Comparison of ENCODE assay signal across 8 mouse cellular contexts in the genomic region with DNA sequence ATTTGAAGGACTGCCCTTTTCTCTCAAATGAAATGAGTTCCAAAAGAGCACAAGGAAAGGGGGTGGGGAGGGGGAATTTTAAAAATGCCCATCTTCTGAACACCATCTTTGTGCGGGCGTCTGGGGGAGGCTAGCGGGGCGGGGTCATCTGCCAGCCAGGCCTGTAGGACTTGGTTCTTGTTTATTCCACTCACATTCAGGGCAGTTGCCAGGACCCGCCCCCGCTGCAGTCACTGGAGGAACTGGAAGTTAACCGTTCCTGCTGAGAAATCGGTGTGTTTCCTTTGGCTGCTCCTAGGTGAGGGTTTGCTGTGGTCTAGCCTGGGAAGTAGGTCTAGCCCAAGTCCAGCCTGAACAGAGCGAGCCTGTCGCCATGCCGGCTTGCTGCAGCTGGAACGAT. TPM values are rescaled to one million over a fixed set of nuclear protein-coding genes. Genes with fewer than 3 reads are reported as not detected.
DNase-seq lines count a peak whose midpoint lies in the region; ATAC-seq and TF ChIP-seq lines count a peak whose summit lies in the region.

TSS of gene P2rx7 (plus strand) at position 211 of the 400 bp plus-strand sequence.

- no peak within 1 kb of the TSS for H3K4me2 ChIP-seq in kidney, embryonic 16.5 days (replicated peaks; ENCODE audit: low read depth, low read length)
- peak within 1 kb of the TSS; percentile 29; the same call in 1 of the 2 replicates for H3K4me2 ChIP-seq in lung, embryonic 14.5 days

- no peak within 1 kb of the TSS for H3K4me3 ChIP-seq in kidney, embryonic 16.5 days (ENCODE audit: low read length)
- peak within 1 kb of the TSS; percentile 74 for H3K4me3 ChIP-seq in bone marrow, adult 2 months (replicated peaks; ENCODE audit: control insufficient read depth, low read depth, low read length)
- H3K4me3 ChIP-seq in heart, embryonic 10.5 days: no peak within 1 kb of the TSS
- no peak within 1 kb of the TSS for H3K4me3 ChIP-seq in lung, embryonic 14.5 days (ENCODE audit: low read depth, low read length)

- WGBS in kidney, embryonic 16.5 days: 66% methylated on average over 12 of the region's 12 CpGs
- WGBS in bone marrow, adult 2 months: 4% methylated on average over 12 of the region's 12 CpGs
- 74% methylated on average over 12 of the region's 12 CpGs for WGBS in heart, embryonic 10.5 days
- 56% methylated on average over 12 of the region's 12 CpGs for WGBS in lung, embryonic 14.5 days

- no peak within 1 kb of the TSS for H3K27ac ChIP-seq in kidney, embryonic 16.5 days (ENCODE audit: low read length)
- peak within 1 kb of the TSS; percentile 67 for H3K27ac ChIP-seq in bone marrow, adult 2 months (ENCODE audit: control insufficient read depth, insufficient read depth, low read depth, low read length, poor library complexity)
- 0 out of 2 replicates have a peak within 1 kb of the TSS, but pooled peaks have one; percentile 17 for H3K27ac ChIP-seq in heart, embryonic 10.5 days
- H3K27ac ChIP-seq in lung, embryonic 14.5 days (ENCODE audit: low read depth): 0 out of 2 replicates have a peak within 1 kb of the TSS, but pooled peaks have one; percentile 24

- H3K27me3 ChIP-seq in kidney, embryonic 16.5 days (ENCODE audit: insufficient read depth, low read length): no peaks in the 10 kb centered on the region
- H3K27me3 ChIP-seq in heart, embryonic 10.5 days (ENCODE audit: insufficient read depth, poor library complexity, severe bottlenecking): no peaks in the 10 kb centered on the region
- no peaks in the 10 kb centered on the region for H3K27me3 ChIP-seq in lung, embryonic 14.5 days (ENCODE audit: insufficient read depth, low read length)

- no peak for TF ChIP-seq POLR2A in bone marrow, adult 2 months (IDR thresholded peaks at IDR 0.05; ENCODE audit: borderline replicate concordance, control insufficient read depth, low read depth, low read length)

- no peaks in the 10 kb centered on the region for H3K4me1 ChIP-seq in kidney, embryonic 16.5 days (ENCODE audit: insufficient read depth, low read length)
- H3K4me1 ChIP-seq in bone marrow, adult 2 months (ENCODE audit: control insufficient read depth, insufficient read depth, low read length): peaks cover 4% of the 10 kb centered on the region
- peaks cover 26% of the 10 kb centered on the region for H3K4me1 ChIP-seq in heart, embryonic 10.5 days
- 0 out of 2 replicates have a peak, but pooled peaks cover 4% of the 10 kb centered on the region for H3K4me1 ChIP-seq in lung, embryonic 14.5 days (ENCODE audit: insufficient read depth)

- DNase-seq in kidney, adult 11 months: peak; percentile 42
- DNase-seq in heart, embryonic 10.5 days (ENCODE audit: low spot score): no peak
- peak; percentile 59 to 81 for DNase-seq in kidney, postnatal 25 days
- DNase-seq in lung, embryonic 14.5 days: peak; percentile 42
- peak; percentile 60 for DNase-seq in right cerebral cortex, adult 18-20 months
- DNase-seq in yolk sac, embryonic 10.5 days (ENCODE audit: low spot score): no peak

- no peaks in the 10 kb centered on the region for H3K9me3 ChIP-seq in kidney, embryonic 16.5 days (ENCODE audit: low read length)
- H3K9me3 ChIP-seq in heart, embryonic 10.5 days: no peaks in the 10 kb centered on the region
- H3K9me3 ChIP-seq in lung, embryonic 14.5 days (ENCODE audit: low read depth, low read length): no peaks in the 10 kb centered on the region

- TF ChIP-seq CTCF in bone marrow, adult 2 months (IDR thresholded peaks at IDR 0.05; ENCODE audit: control insufficient read depth, insufficient read depth, low read length): no peak
- TF ChIP-seq CTCF in lung, embryonic 14.5 days (IDR thresholded peaks at IDR 0.05; ENCODE audit: low read depth): no peak

- ATAC-seq in kidney, embryonic 16.5 days (ENCODE audit: low FRiP score, low TSS enrichment): no peak
- ATAC-seq in lung, embryonic 14.5 days (ENCODE audit: insufficient read depth): no peak

- no peak within 1 kb of the TSS for H3K9ac ChIP-seq in kidney, embryonic 16.5 days (replicated peaks; ENCODE audit: low read length)
- no peak within 1 kb of the TSS; the same call in 1 of the 2 replicates for H3K9ac ChIP-seq in lung, embryonic 14.5 days

- H3K36me3 ChIP-seq in kidney, embryonic 16.5 days (ENCODE audit: insufficient read depth, low read length): no peaks in the 10 kb centered on the region
- 0 out of 2 replicates have a peak, but pooled peaks cover 3% of the 10 kb centered on the region for H3K36me3 ChIP-seq in heart, embryonic 10.5 days
- no peaks in the 10 kb centered on the region for H3K36me3 ChIP-seq in lung, embryonic 14.5 days (ENCODE audit: insufficient read depth)

RNA-seq across cellular contexts. Expression of gene P2rx7, which starts in this region (rescaled TPM):
- 1.3 and 1.5 TPM in 2 replicates for polyA plus RNA-seq in kidney, embryonic 16.5 days (2015; fragmentation: Nextera tagmentation; extraction: Ambion mirVana)
- 1.5 and 2.9 TPM in 2 replicates for polyA plus RNA-seq in bone marrow, adult 2 months (2011; ENCODE audit: insufficient read depth, insufficient read length, low replicate concordance, missing spikeins)
- polyA plus RNA-seq in heart, embryonic 10.5 days (2016; fragmentation: Nextera tagmentation; extraction: Ambion mirVana): 0.33 and 0.47 TPM in 2 replicates
- polyA plus RNA-seq in lung, embryonic 14.5 days (2014; fragmentation: Nextera tagmentation; extraction: Ambion mirVana): 1.3 and 2.7 TPM in 2 replicates

Comparison
In these comparisons a context has a peak if more than half of its experiments do, and no peak if none do; other contexts are left out.
1. DNase-seq: peak in kidney, adult 11 months (single experiment), kidney, postnatal 25 days (2 of 2), lung, embryonic 14.5 days (single experiment) and right cerebral cortex, adult 18-20 months (single experiment); none in heart, embryonic 10.5 days (single experiment) and yolk sac, embryonic 10.5 days (single experiment).